Mouse (Mus musculus): Measurements from ENCODE around the gene Hhipl1. TPM values are rescaled to one million over a fixed set of nuclear protein-coding genes. Genes with fewer than 3 reads are reported as not detected.
A peak's percentile ranks its signal among the peaks of the same experiment; 100 is the strongest.

The Hhipl1 gene
- polyA plus RNA-seq, 1 experiment: not detected

- Histone ChIP-seq H3K4me1 (ENCODE audit: control insufficient read depth, insufficient read depth, low read length) (peaks cover 8% of the 10 kb centered on the region; the same call in 1 of the 2 replicates), H3K27ac (ENCODE audit: insufficient read depth, low read depth, low read length) (no peak overlapping the region), H3K4me3 (ENCODE audit: insufficient read depth, low read depth, low read length) (no peak overlapping the region)
- TF ChIP-seq POLR2A (IDR thresholded peaks at IDR 0.05; ENCODE audit: insufficient read depth, low read depth, low read length): no peak
- no peak for TF ChIP-seq CTCF (IDR thresholded peaks at IDR 0.05; ENCODE audit: insufficient read depth, low read depth, low read length)
- WGBS: 41% methylated on average over 9 of the region's 9 CpGs
Observed at GRCm38 (mm10) chr12:108317201-108317738, 11.2 kb downstream of the Hhipl1 start.

GRCm38 (mm10) chr12:108317826-108318430 lies 11.9 kb downstream of the Hhipl1 start:
- peaks cover 8% of the 10 kb centered on the region; the same call in 1 of the 2 replicates for H3K4me1 ChIP-seq (ENCODE audit: control insufficient read depth, insufficient read depth, low read length)
- no peak overlapping the region for H3K4me3 ChIP-seq (ENCODE audit: insufficient read depth, low read depth, low read length)
- TF ChIP-seq POLR2A (IDR thresholded peaks at IDR 0.05; ENCODE audit: insufficient read depth, low read depth, low read length): no peak
- no peak for TF ChIP-seq CTCF (IDR thresholded peaks at IDR 0.05; ENCODE audit: insufficient read depth, low read depth, low read length)
- H3K27ac ChIP-seq (ENCODE audit: insufficient read depth, low read depth, low read length): no peak overlapping the region
- WGBS: 75% methylated on average over 18 of the region's 18 CpGs

DNA sequence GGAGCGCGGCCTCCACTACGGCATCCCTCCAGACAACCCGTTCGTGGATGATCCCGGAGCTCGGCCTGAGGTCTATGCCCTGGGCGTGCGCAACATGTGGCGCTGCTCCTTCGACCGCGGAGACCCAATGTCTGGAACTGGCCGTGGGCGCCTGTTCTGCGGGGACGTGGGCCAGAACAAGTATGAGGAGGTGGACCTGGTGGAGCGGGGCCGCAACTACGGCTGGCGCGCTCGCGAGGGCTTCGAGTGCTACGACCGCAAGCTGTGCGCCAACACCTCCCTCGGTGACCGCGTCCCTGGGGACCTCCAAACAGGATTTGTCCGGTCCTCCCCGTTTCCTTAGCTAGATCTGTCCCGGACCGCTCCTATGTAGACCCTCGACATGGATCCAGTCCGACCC lies 12.4 kb downstream of the Hhipl1 start:
- TF ChIP-seq CTCF (IDR thresholded peaks at IDR 0.05; ENCODE audit: insufficient read depth, low read depth, low read length): no peak
- no peak overlapping the region for H3K4me3 ChIP-seq (ENCODE audit: insufficient read depth, low read depth, low read length)
- no peak overlapping the region for H3K27ac ChIP-seq (ENCODE audit: insufficient read depth, low read depth, low read length)
- peaks cover 8% of the 10 kb centered on the region; the same call in 1 of the 2 replicates for H3K4me1 ChIP-seq (ENCODE audit: control insufficient read depth, insufficient read depth, low read length)
- WGBS: 70% methylated on average over 37 of the region's 37 CpGs

DNA sequence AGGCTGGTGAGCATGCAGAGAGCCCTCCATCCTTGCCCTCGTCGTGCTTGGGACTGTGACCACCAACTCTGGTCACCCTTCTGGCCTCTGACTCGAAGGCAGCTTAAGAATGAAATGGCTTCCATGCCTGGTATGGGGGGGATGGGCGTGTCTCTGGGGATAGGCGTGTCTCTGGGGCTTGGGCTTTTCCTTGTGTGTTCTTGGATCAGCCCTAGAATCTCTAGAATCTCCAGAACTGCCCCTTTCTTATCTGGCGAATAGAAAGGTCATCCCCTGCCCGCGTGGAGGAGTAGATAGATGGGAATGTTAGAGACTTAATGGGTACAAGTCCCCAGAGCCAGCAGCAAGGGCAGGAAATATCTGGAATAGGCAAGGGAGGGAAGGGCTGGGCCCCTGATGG lies 14.0 kb downstream of the Hhipl1 start:
- Histone ChIP-seq H3K4me3 (ENCODE audit: insufficient read depth, low read depth, low read length) (no peak overlapping the region), H3K27ac (ENCODE audit: insufficient read depth, low read depth, low read length) (no peak overlapping the region), H3K4me1 (ENCODE audit: control insufficient read depth, insufficient read depth, low read length) (peaks cover 8% of the 10 kb centered on the region; the same call in 1 of the 2 replicates)
- TF ChIP-seq POLR2A (IDR thresholded peaks at IDR 0.05; ENCODE audit: insufficient read depth, low read depth, low read length) (no peak), CTCF (IDR thresholded peaks at IDR 0.05; ENCODE audit: insufficient read depth, low read depth, low read length) (no peak)
- 56% methylated on average over 8 of the region's 8 CpGs for WGBS

- WGBS: 33% methylated on average over 5 of the region's 5 CpGs
- TF ChIP-seq CTCF (IDR thresholded peaks at IDR 0.05; ENCODE audit: insufficient read depth, low read depth, low read length) (no peak), POLR2A (IDR thresholded peaks at IDR 0.05; ENCODE audit: insufficient read depth, low read depth, low read length) (no peak)
- Histone ChIP-seq H3K4me3 (ENCODE audit: insufficient read depth, low read depth, low read length) (no peak overlapping the region), H3K27ac (ENCODE audit: insufficient read depth, low read depth, low read length) (no peak overlapping the region), H3K4me1 (ENCODE audit: control insufficient read depth, insufficient read depth, low read length) (peaks cover 18% of the 10 kb centered on the region)
Observed at GRCm38 (mm10) chr12:108326401-108326800, 20.3 kb downstream of the Hhipl1 start.

DNA sequence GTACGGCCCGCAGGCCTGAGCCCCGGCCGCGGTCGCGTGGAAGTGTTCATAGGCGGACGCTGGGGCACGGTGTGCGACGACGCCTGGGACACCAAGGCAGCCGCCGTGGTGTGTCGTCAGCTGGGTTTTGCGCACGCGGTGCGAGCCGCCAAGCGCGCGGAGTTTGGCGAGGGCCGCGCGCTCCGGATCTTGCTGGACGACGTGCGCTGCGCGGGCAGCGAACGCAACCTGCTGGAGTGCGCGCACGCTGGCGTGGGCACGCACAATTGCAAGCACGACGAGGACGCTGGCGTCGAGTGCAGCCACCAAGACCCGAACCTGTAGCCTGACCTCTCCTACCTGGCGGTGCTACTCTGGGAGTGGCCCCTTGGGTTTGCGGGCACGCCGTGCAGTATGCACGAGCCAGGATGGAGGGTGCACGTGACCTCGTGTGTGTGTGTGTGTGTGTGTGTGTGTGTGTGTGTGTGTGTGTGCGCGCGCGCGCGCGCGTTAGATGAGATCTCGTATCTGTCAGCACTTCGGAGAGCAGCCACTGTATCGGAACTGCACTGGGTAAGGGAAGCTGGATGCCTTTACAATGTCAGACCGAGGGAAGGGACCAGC lies 21.9 kb downstream of the Hhipl1 start:
- H3K4me1 ChIP-seq (ENCODE audit: control insufficient read depth, insufficient read depth, low read length): peaks cover 21% of the 10 kb centered on the region
- H3K27ac ChIP-seq (ENCODE audit: insufficient read depth, low read depth, low read length): no peak overlapping the region
- no peak for TF ChIP-seq CTCF (IDR thresholded peaks at IDR 0.05; ENCODE audit: insufficient read depth, low read depth, low read length)
- 0 out of 2 replicates have a peak, but pooled peaks have one; percentile 29 for TF ChIP-seq POLR2A (IDR thresholded peaks at IDR 0.05; ENCODE audit: insufficient read depth, low read depth, low read length)
- H3K4me3 ChIP-seq (ENCODE audit: insufficient read depth, low read depth, low read length): peak overlapping the region; percentile 46
- WGBS: 22% methylated on average over 66 of the region's 66 CpGs

DNA sequence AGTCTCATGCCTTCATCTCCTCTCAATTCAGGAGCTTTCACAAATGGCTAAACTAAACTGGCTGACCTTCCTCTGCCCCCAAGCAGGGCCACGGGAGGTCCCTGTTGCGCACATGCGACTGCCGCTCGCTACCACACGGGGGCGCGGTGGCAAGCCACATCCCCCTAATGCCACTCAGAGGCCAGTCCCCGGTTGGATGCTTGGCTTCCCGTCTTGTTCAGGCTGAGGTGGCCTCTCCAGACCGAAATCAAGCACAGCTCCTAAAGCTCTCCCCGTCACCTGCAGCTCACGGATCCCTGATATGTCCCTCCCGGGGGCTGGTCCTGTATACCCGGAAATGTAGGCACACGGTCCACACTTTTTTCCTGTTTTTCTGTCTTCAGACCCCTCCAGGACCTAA lies 27.0 kb downstream of the Hhipl1 start:
- H3K4me1 ChIP-seq (ENCODE audit: control insufficient read depth, insufficient read depth, low read length): peaks cover 27% of the 10 kb centered on the region
- H3K27ac ChIP-seq (ENCODE audit: insufficient read depth, low read depth, low read length): peak overlapping the region; percentile 19; the same call in 1 of the 2 replicates
- peak overlapping the region; percentile 79 for H3K4me3 ChIP-seq (ENCODE audit: insufficient read depth, low read depth, low read length)
- 2% methylated on average over 16 of the region's 16 CpGs for WGBS
- TF ChIP-seq POLR2A (IDR thresholded peaks at IDR 0.05; ENCODE audit: insufficient read depth, low read depth, low read length) (no peak), CTCF (IDR thresholded peaks at IDR 0.05; ENCODE audit: insufficient read depth, low read depth, low read length) (peak; percentile 82)

- Histone ChIP-seq H3K4me3 (ENCODE audit: insufficient read depth, low read depth, low read length) (peak overlapping the region; percentile 79), H3K27ac (ENCODE audit: insufficient read depth, low read depth, low read length) (peak overlapping the region; percentile 19), H3K4me1 (ENCODE audit: control insufficient read depth, insufficient read depth, low read length) (peaks cover 24% of the 10 kb centered on the region)
- TF ChIP-seq CTCF (IDR thresholded peaks at IDR 0.05; ENCODE audit: insufficient read depth, low read depth, low read length) (no peak), POLR2A (IDR thresholded peaks at IDR 0.05; ENCODE audit: insufficient read depth, low read depth, low read length) (no peak)
- WGBS: under 1% methylated on average over 22 of the region's 22 CpGs
Observed at GRCm38 (mm10) chr12:108333481-108333882, 27.4 kb downstream of the Hhipl1 start.

DNA sequence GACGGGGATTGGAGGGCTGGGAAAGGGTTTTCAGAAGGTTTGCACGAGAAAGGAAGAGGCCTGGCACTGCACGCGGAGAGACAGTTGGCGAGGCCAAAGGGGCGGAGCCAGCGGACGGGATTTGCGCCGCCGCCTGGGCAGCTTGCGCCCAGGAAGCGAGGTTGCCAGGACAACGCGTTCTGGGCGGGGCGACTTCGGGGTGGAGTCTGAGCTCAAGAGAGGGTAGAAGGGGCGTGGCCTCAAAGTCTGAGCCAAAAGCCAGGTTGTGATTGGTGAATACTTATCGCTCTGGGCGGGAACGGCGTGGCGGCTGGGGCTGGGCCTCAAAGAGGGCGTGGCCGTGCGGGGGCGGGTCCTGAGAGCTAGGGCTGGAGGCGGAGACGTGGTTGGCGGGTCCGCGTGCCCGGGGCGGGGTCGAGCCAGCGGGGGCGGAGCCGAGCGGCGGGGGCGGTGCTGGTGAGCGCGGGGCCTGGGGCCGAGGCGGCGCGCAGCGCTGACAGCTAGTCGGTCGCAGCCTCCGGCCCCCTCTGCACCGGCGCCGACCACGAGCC lies 27.9 kb downstream of the Hhipl1 start, which contains the start of gene Cyp46a1:
Cyp46a1 (plus strand) TSS at position 487 of the 551 bp plus-strand sequence.
- Histone ChIP-seq H3K4me1 (ENCODE audit: control insufficient read depth, insufficient read depth, low read length) (peaks cover 26% of the 10 kb centered on the region), H3K27ac (ENCODE audit: insufficient read depth, low read depth, low read length) (peak within 1 kb of the TSS; percentile 42), H3K4me3 (ENCODE audit: insufficient read depth, low read depth, low read length) (peak within 1 kb of the TSS; percentile 79)
- no peak for TF ChIP-seq CTCF (IDR thresholded peaks at IDR 0.05; ENCODE audit: insufficient read depth, low read depth, low read length)
- no peak for TF ChIP-seq POLR2A (IDR thresholded peaks at IDR 0.05; ENCODE audit: insufficient read depth, low read depth, low read length)
- WGBS: 1% methylated on average over 53 of the region's 56 CpGs
